Comparison of ENCODE assay signal across 10 mouse cellular contexts in the genomic region with DNA sequence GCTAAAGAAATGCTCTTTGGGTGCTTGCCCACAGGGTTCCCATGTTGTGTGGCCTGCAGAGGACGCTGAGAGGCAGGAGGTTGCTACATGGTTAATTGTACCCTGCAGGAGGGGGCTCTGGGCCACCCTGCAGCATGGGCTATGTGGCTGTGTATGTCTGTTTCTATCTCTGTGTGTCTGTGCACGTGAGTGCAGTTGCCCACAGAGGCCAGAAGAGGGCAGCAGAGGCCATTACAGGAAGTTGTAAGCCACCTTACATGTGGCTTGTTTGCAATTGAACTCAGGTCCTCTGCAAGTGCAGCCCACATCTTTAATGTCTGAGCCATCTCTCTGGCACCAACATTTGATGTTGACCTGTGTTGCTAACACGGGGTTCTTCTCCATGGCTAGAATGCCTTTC. TPM values are rescaled to one million over a fixed set of nuclear protein-coding genes. Genes with fewer than 3 reads are reported as not detected.
A peak's percentile ranks its signal among the peaks of the same experiment; 100 is the strongest.
DNase-seq lines count a peak whose midpoint lies in the region; ATAC-seq and TF ChIP-seq lines count a peak whose summit lies in the region.
"Had no signal": no experiment of that assay in that cellular context is flagged by ENCODE, and none has a peak within 500 bp of the region (broad histone marks: within the 10 kb centered on the region; RNA-seq: fewer than 3 reads in every experiment).

No protein-coding gene starts in this region.

- TF ChIP-seq EP300 in liver, embryonic 14.5 days (IDR thresholded peaks at IDR 0.05; ENCODE audit: low read depth), result no peak

- 87% methylated on average over 3 of the region's 3 CpGs for WGBS in heart, embryonic 15.5 days
- 72% methylated on average over 3 of the region's 3 CpGs for whole genome bisulfite sequencing in liver, embryonic 14.5 days (ENCODE audit: insufficient replicate concordance)
- 86% methylated on average over 3 of the region's 3 CpGs for WGBS in liver, embryonic 12.5 days (ENCODE audit: insufficient replicate concordance)
- 89% methylated on average over 3 of the region's 3 CpGs for WGBS in bone marrow, adult 2 months

- ATAC-seq in heart, embryonic 15.5 days (replicated peaks; ENCODE audit: insufficient number of reproducible peaks, insufficient read depth, low FRiP score, low read depth), result no peak
- no peak for ATAC-seq in liver, embryonic 14.5 days (ENCODE audit: insufficient read depth)
- ATAC-seq in liver, embryonic 12.5 days, result no peak

- no peaks in the 10 kb centered on the region for H3K9me3 ChIP-seq in heart, embryonic 15.5 days (replicated peaks)
- H3K9me3 ChIP-seq in liver, embryonic 14.5 days (ENCODE audit: control insufficient read depth, low read length), result no peaks in the 10 kb centered on the region
- peaks cover 6% of the 10 kb centered on the region for H3K9me3 ChIP-seq in liver, embryonic 12.5 days (replicated peaks)

- TF ChIP-seq POLR2A in bone marrow, adult 2 months (IDR thresholded peaks at IDR 0.05; ENCODE audit: borderline replicate concordance, control insufficient read depth, low read depth, low read length), result no peak

- DNase-seq in heart, postnatal 10 days, result no peak
- no peak for DNase-seq in liver, embryonic 14.5 days (ENCODE audit: low read depth in 3 of 3, low spot score in 3 of 3)
- DNase-seq in B cell, adult 2 months, result peak; percentile 43 to 48
- no peak for DNase-seq in c-Kit-positive CD71-positive TER-119-positive erythroid progenitor cells, embryonic 14.5 days (ENCODE audit: low spot score)
- DNase-seq in spleen, adult 12 weeks (ENCODE audit: low spot score), result no peak
- DNase-seq: cerebellum, postnatal 25 days; kidney, postnatal 25 days had no signal

- no peak overlapping the region for H3K4me2 ChIP-seq in heart, embryonic 15.5 days
- no peak overlapping the region for H3K4me2 ChIP-seq in liver, embryonic 14.5 days (ENCODE audit: low read depth)
- H3K4me2 ChIP-seq in liver, embryonic 12.5 days, result no peak overlapping the region

- peak; percentile 70 for TF ChIP-seq CTCF in liver, embryonic 14.5 days (IDR thresholded peaks at IDR 0.05; ENCODE audit: low read depth)
- peak; percentile 31 for TF ChIP-seq CTCF in bone marrow, adult 2 months (IDR thresholded peaks at IDR 0.05; ENCODE audit: control insufficient read depth, insufficient read depth, low read length)

- H3K27ac ChIP-seq in heart, embryonic 15.5 days, result 0 out of 2 replicates have a peak overlapping the region, but pooled peaks have one; percentile 3
- no peak overlapping the region for H3K27ac ChIP-seq in liver, embryonic 14.5 days
- H3K27ac ChIP-seq in liver, embryonic 12.5 days, result no peak overlapping the region
- no peak overlapping the region for H3K27ac ChIP-seq in bone marrow, adult 2 months (ENCODE audit: control insufficient read depth, insufficient read depth, low read depth, low read length, poor library complexity)

- intact Hi-C loops in heart, postnatal 10 days (cut with DNase I), result loop anchor here (5.0 kb wide), 1 partner anchor 40 kb away; no protein-coding TSS in a partner anchor

- no peak overlapping the region for H3K9ac ChIP-seq in heart, embryonic 15.5 days
- no peak overlapping the region for H3K9ac ChIP-seq in liver, embryonic 14.5 days (replicated peaks)
- H3K9ac ChIP-seq in liver, embryonic 12.5 days, result no peak overlapping the region

- peaks cover 26% of the 10 kb centered on the region for H3K4me1 ChIP-seq in heart, embryonic 15.5 days (replicated peaks)
- H3K4me1 ChIP-seq in liver, embryonic 14.5 days (replicated peaks; ENCODE audit: control insufficient read depth in 2 of 2, insufficient read depth in 2 of 2, low read length in 1 of 2), result peaks cover 0 to 5% of the 10 kb centered on the region in 2 experiments; a peak in 1 of 4 replicates
- peaks cover 11% of the 10 kb centered on the region for H3K4me1 ChIP-seq in liver, embryonic 12.5 days
- peaks cover 9% of the 10 kb centered on the region for H3K4me1 ChIP-seq in bone marrow, adult 2 months (ENCODE audit: control insufficient read depth, insufficient read depth, low read length)

- H3K27me3 ChIP-seq in heart, embryonic 15.5 days, result no peaks in the 10 kb centered on the region
- no peaks in the 10 kb centered on the region for H3K27me3 ChIP-seq in liver, embryonic 14.5 days (ENCODE audit: control insufficient read depth, insufficient read depth, low read length)
- H3K27me3 ChIP-seq in liver, embryonic 12.5 days (replicated peaks), result no peaks in the 10 kb centered on the region

- H3K4me3 ChIP-seq in heart, embryonic 15.5 days, result no peak overlapping the region
- H3K4me3 ChIP-seq in liver, embryonic 14.5 days (ENCODE audit: insufficient read depth in 1 of 2, low read depth in 2 of 2, low read length in 2 of 2), result no peak overlapping the region
- no peak overlapping the region for H3K4me3 ChIP-seq in liver, embryonic 12.5 days
- H3K4me3 ChIP-seq in bone marrow, adult 2 months (replicated peaks; ENCODE audit: control insufficient read depth, low read depth, low read length), result no peak overlapping the region

- H3K36me3 ChIP-seq in heart, embryonic 15.5 days, result no peaks in the 10 kb centered on the region
- no peaks in the 10 kb centered on the region for H3K36me3 ChIP-seq in liver, embryonic 14.5 days (replicated peaks; ENCODE audit: control insufficient read depth, insufficient read depth, low read depth)
- peaks cover 5% of the 10 kb centered on the region; the same call in 1 of the 2 replicates for H3K36me3 ChIP-seq in liver, embryonic 12.5 days

RNA-seq across cellular contexts. Expression of gene Amz1, which starts 28.7 kb away (rescaled TPM):
- 0.72 and 1.0 TPM in 2 replicates for polyA plus RNA-seq in heart, embryonic 15.5 days (2015; fragmentation: Nextera tagmentation; extraction: Ambion mirVana)
- total RNA-seq in heart, postnatal 10 days (2021), result under 1 TPM; 0.74 to 0.84 TPM
- 0.60 and 0.65 TPM in 2 replicates for polyA plus RNA-seq in liver, embryonic 14.5 days (2012; rRNA removed)
- polyA plus RNA-seq in liver, embryonic 14.5 days (2014; fragmentation: Nextera tagmentation; extraction: Ambion mirVana), result 0.72 and 1.4 TPM in 2 replicates
- 0.99 and 1.2 TPM in 2 replicates for polyA plus RNA-seq in liver, embryonic 12.5 days (2016; fragmentation: Nextera tagmentation; extraction: Ambion mirVana)
- polyA plus RNA-seq in bone marrow, adult 2 months (2011; ENCODE audit: insufficient read depth, insufficient read length, low replicate concordance, missing spikeins), result 2.7 and 3.5 TPM in 2 replicates

RNA-seq across cellular contexts. Expression of gene Brat1, which starts 47.8 kb away (rescaled TPM):
- polyA plus RNA-seq in heart, embryonic 15.5 days (2015; fragmentation: Nextera tagmentation; extraction: Ambion mirVana), result 12.2 and 16.9 TPM in 2 replicates
- 10 to 100 TPM in 1 of 2 experiments, 1 to 10 TPM in 1; 9.6 to 10.8 TPM for total RNA-seq in heart, postnatal 10 days (2021)
- polyA plus RNA-seq in liver, embryonic 14.5 days (2012; rRNA removed), result 5.1 and 5.8 TPM in 2 replicates
- 4.5 and 5.2 TPM in 2 replicates for polyA plus RNA-seq in liver, embryonic 14.5 days (2014; fragmentation: Nextera tagmentation; extraction: Ambion mirVana)
- 10.6 and 12.2 TPM in 2 replicates for polyA plus RNA-seq in liver, embryonic 12.5 days (2016; fragmentation: Nextera tagmentation; extraction: Ambion mirVana)
- polyA plus RNA-seq in bone marrow, adult 2 months (2011; ENCODE audit: insufficient read depth, insufficient read length, low replicate concordance, missing spikeins), result 4.6 and 8.5 TPM in 2 replicates

RNA-seq across cellular contexts. Expression of gene Iqce, which starts 50.5 kb away (rescaled TPM):
- polyA plus RNA-seq in heart, embryonic 15.5 days (2015; fragmentation: Nextera tagmentation; extraction: Ambion mirVana), result 8.2 and 10.0 TPM in 2 replicates
- total RNA-seq in heart, postnatal 10 days (2021), result 10 to 100 TPM; 10.5 to 10.9 TPM
- polyA plus RNA-seq in liver, embryonic 14.5 days (2012; rRNA removed), result 3.8 and 4.6 TPM in 2 replicates
- polyA plus RNA-seq in liver, embryonic 14.5 days (2014; fragmentation: Nextera tagmentation; extraction: Ambion mirVana), result 3.2 and 3.4 TPM in 2 replicates
- 7.0 and 7.9 TPM in 2 replicates for polyA plus RNA-seq in liver, embryonic 12.5 days (2016; fragmentation: Nextera tagmentation; extraction: Ambion mirVana)
- 3.6 and 11.0 TPM in 2 replicates for polyA plus RNA-seq in bone marrow, adult 2 months (2011; ENCODE audit: insufficient read depth, insufficient read length, low replicate concordance, missing spikeins)

Comparison
In these comparisons a context has a peak if more than half of its experiments do, and no peak if none do; other contexts are left out.
1. DNase-seq: peak in B cell, adult 2 months (2 of 2); none in heart, postnatal 10 days (0 of 2), liver, embryonic 14.5 days (0 of 3), c-Kit-positive CD71-positive TER-119-positive erythroid progenitor cells, embryonic 14.5 days (single experiment) and spleen, adult 12 weeks (single experiment).